Mouse (Mus musculus): ENCODE measurements at regions not wholly inside any gene's neighbourhood (a gene's known extent, or its start where the extent isn't known, plus 50 kb on each side); places are given as distances from the start of the nearest gene placed in this dataset.

GRCm38 (mm10) chr16:42808864-42809263 lies 66.8 kb upstream of the Zbtb20 start:
- Histone ChIP-seq H3K27me3 (ENCODE audit: control insufficient read depth, insufficient read depth, low read length) (no peaks in the 10 kb centered on the region), H3K4me1 (replicated peaks; ENCODE audit: control insufficient read depth, insufficient read depth, low read length) (no peaks in the 10 kb centered on the region), H3K4me2 (ENCODE audit: low read depth, low read length, severe bottlenecking) (no peak overlapping the region), H3K36me3 (ENCODE audit: control insufficient read depth, insufficient read depth, low read length) (no peaks in the 10 kb centered on the region), H3K27ac (ENCODE audit: low read depth, low read length) (no peak overlapping the region), H3K9ac (ENCODE audit: low read length) (no peak overlapping the region), H3K4me3 (ENCODE audit: low read depth, low read length) (no peak overlapping the region), H3K9me3 (ENCODE audit: control insufficient read depth, low read length) (no peaks in the 10 kb centered on the region)
- 89% methylated on average over 6 of the region's 6 CpGs for WGBS
- ATAC-seq (replicated peaks; ENCODE audit: low FRiP score) (no peak), DNase-seq (ENCODE audit: low spot score) (no peak)

GRCm38 (mm10) chr16:42807536-42807935 lies 68.1 kb upstream of the Zbtb20 start:
- H3K9ac ChIP-seq (ENCODE audit: low read length), result no peak overlapping the region
- H3K27me3 ChIP-seq (ENCODE audit: control insufficient read depth, insufficient read depth, low read length), result no peaks in the 10 kb centered on the region
- H3K9me3 ChIP-seq (ENCODE audit: control insufficient read depth, low read length), result no peaks in the 10 kb centered on the region
- H3K27ac ChIP-seq (ENCODE audit: low read depth, low read length), result no peak overlapping the region
- H3K4me1 ChIP-seq (replicated peaks; ENCODE audit: control insufficient read depth, insufficient read depth, low read length), result no peaks in the 10 kb centered on the region
- no peaks in the 10 kb centered on the region for H3K36me3 ChIP-seq (ENCODE audit: control insufficient read depth, insufficient read depth, low read length)
- DNase-seq (ENCODE audit: low spot score), result no peak
- H3K4me3 ChIP-seq (ENCODE audit: low read depth, low read length), result no peak overlapping the region
- no peak overlapping the region for H3K4me2 ChIP-seq (ENCODE audit: low read depth, low read length, severe bottlenecking)
- no peak for ATAC-seq (replicated peaks; ENCODE audit: low FRiP score)
- WGBS, result 85% methylated on average over 2 of the region's 2 CpGs

- no peak for ATAC-seq (replicated peaks; ENCODE audit: low FRiP score)
- WGBS, result 63% methylated on average over 1 of the region's 1 CpGs
- no peak overlapping the region for H3K9ac ChIP-seq (ENCODE audit: low read length)
Observed at GRCm38 (mm10) chr16:42803609-42804008, 72.1 kb upstream of the Zbtb20 start.

GRCm38 (mm10) chr16:42792571-42792970 lies 83.1 kb upstream of the Zbtb20 start:
- Histone ChIP-seq H3K4me2 (ENCODE audit: low read depth, low read length, severe bottlenecking) (no peak overlapping the region), H3K27me3 (ENCODE audit: control insufficient read depth, insufficient read depth, low read length) (no peaks in the 10 kb centered on the region), H3K36me3 (ENCODE audit: control insufficient read depth, insufficient read depth, low read length) (no peaks in the 10 kb centered on the region), H3K27ac (ENCODE audit: low read depth, low read length) (no peak overlapping the region), H3K9me3 (ENCODE audit: control insufficient read depth, low read length) (no peaks in the 10 kb centered on the region), H3K9ac (ENCODE audit: low read length) (no peak overlapping the region), H3K4me3 (ENCODE audit: low read depth, low read length) (no peak overlapping the region), H3K4me1 (replicated peaks; ENCODE audit: control insufficient read depth, insufficient read depth, low read length) (no peaks in the 10 kb centered on the region)
- ATAC-seq (replicated peaks; ENCODE audit: low FRiP score) (no peak), DNase-seq (ENCODE audit: low spot score) (no peak)
- 86% methylated on average over 2 of the region's 2 CpGs for WGBS

More at GRCm38 (mm10) chr16:42803609-42804008, 72.1 kb upstream of the Zbtb20 start:
- no peak overlapping the region for H3K4me3 ChIP-seq (ENCODE audit: low read depth, low read length)
- H3K4me1 ChIP-seq (replicated peaks; ENCODE audit: control insufficient read depth, insufficient read depth, low read length), result no peaks in the 10 kb centered on the region
- no peak overlapping the region for H3K27ac ChIP-seq (ENCODE audit: low read depth, low read length)
- H3K36me3 ChIP-seq (ENCODE audit: control insufficient read depth, insufficient read depth, low read length), result no peaks in the 10 kb centered on the region
- no peak for DNase-seq (ENCODE audit: low spot score)
- H3K4me2 ChIP-seq (ENCODE audit: low read depth, low read length, severe bottlenecking), result no peak overlapping the region
- H3K27me3 ChIP-seq (ENCODE audit: control insufficient read depth, insufficient read depth, low read length), result no peaks in the 10 kb centered on the region
- no peaks in the 10 kb centered on the region for H3K9me3 ChIP-seq (ENCODE audit: control insufficient read depth, low read length)

GRCm38 (mm10) chr16:42784712-42785111 lies 91.0 kb upstream of the Zbtb20 start:
- no peak overlapping the region for H3K27ac ChIP-seq (ENCODE audit: low read depth, low read length)
- WGBS, result 32% methylated on average over 4 of the region's 4 CpGs
- DNase-seq (ENCODE audit: low spot score) (no peak), ATAC-seq (replicated peaks; ENCODE audit: low FRiP score) (no peak)
- peaks cover 10% of the 10 kb centered on the region; the same call in 1 of the 2 replicates for H3K4me1 ChIP-seq (replicated peaks; ENCODE audit: control insufficient read depth, insufficient read depth, low read length)
- H3K36me3 ChIP-seq (ENCODE audit: control insufficient read depth, insufficient read depth, low read length), result no peaks in the 10 kb centered on the region
- H3K4me2 ChIP-seq (ENCODE audit: low read depth, low read length, severe bottlenecking), result no peak overlapping the region
- H3K4me3 ChIP-seq (ENCODE audit: low read depth, low read length), result no peak overlapping the region
- no peak overlapping the region for H3K9ac ChIP-seq (ENCODE audit: low read length)
- no peaks in the 10 kb centered on the region for H3K27me3 ChIP-seq (ENCODE audit: control insufficient read depth, insufficient read depth, low read length)
- H3K9me3 ChIP-seq (ENCODE audit: control insufficient read depth, low read length), result no peaks in the 10 kb centered on the region

GRCm38 (mm10) chr16:42784031-42784430 lies 91.7 kb upstream of the Zbtb20 start:
- Histone ChIP-seq H3K4me2 (ENCODE audit: low read depth, low read length, severe bottlenecking) (no peak overlapping the region), H3K4me1 (replicated peaks; ENCODE audit: control insufficient read depth, insufficient read depth, low read length) (peaks cover 10% of the 10 kb centered on the region; the same call in 1 of the 2 replicates), H3K9ac (ENCODE audit: low read length) (no peak overlapping the region), H3K27ac (ENCODE audit: low read depth, low read length) (no peak overlapping the region), H3K9me3 (ENCODE audit: control insufficient read depth, low read length) (no peaks in the 10 kb centered on the region), H3K27me3 (ENCODE audit: control insufficient read depth, insufficient read depth, low read length) (no peaks in the 10 kb centered on the region), H3K4me3 (ENCODE audit: low read depth, low read length) (no peak overlapping the region), H3K36me3 (ENCODE audit: control insufficient read depth, insufficient read depth, low read length) (no peaks in the 10 kb centered on the region)
- ATAC-seq (replicated peaks; ENCODE audit: low FRiP score) (no peak), DNase-seq (ENCODE audit: low spot score) (no peak)
- 69% methylated on average over 4 of the region's 4 CpGs for WGBS

GRCm38 (mm10) chr16:42782091-42782679 lies 93.5 kb upstream of the Zbtb20 start:
- H3K4me3 ChIP-seq (ENCODE audit: low read depth, low read length), result no peak overlapping the region

GRCm38 (mm10) chr16:42781096-42782071 lies 94.3 kb upstream of the Zbtb20 start:
- WGBS, result 4% methylated on average over 12 of the region's 12 CpGs
- DNase-seq (ENCODE audit: low spot score) (peak; percentile 57), ATAC-seq (replicated peaks; ENCODE audit: low FRiP score) (peak; percentile 85)
- no peaks in the 10 kb centered on the region for H3K27me3 ChIP-seq (ENCODE audit: control insufficient read depth, insufficient read depth, low read length)
- H3K36me3 ChIP-seq (ENCODE audit: control insufficient read depth, insufficient read depth, low read length), result no peaks in the 10 kb centered on the region
- peaks cover 10% of the 10 kb centered on the region; the same call in 1 of the 2 replicates for H3K4me1 ChIP-seq (replicated peaks; ENCODE audit: control insufficient read depth, insufficient read depth, low read length)
- no peak overlapping the region for H3K4me3 ChIP-seq (ENCODE audit: low read depth, low read length)
- H3K4me2 ChIP-seq (ENCODE audit: low read depth, low read length, severe bottlenecking), result peak overlapping the region; percentile 24; the same call in 1 of the 2 replicates
- no peaks in the 10 kb centered on the region for H3K9me3 ChIP-seq (ENCODE audit: control insufficient read depth, low read length)
- no peak overlapping the region for H3K9ac ChIP-seq (ENCODE audit: low read length)
- H3K27ac ChIP-seq (ENCODE audit: low read depth, low read length), result peak overlapping the region; percentile 64

More at GRCm38 (mm10) chr16:42782091-42782679, 93.5 kb upstream of the Zbtb20 start:
- WGBS, result 2% methylated on average over 5 of the region's 5 CpGs
- DNase-seq (ENCODE audit: low spot score) (peak; percentile 57), ATAC-seq (replicated peaks; ENCODE audit: low FRiP score) (peak; percentile 79)
- H3K27ac ChIP-seq (ENCODE audit: low read depth, low read length), result peak overlapping the region; percentile 64
- H3K36me3 ChIP-seq (ENCODE audit: control insufficient read depth, insufficient read depth, low read length), result no peaks in the 10 kb centered on the region
- no peaks in the 10 kb centered on the region for H3K9me3 ChIP-seq (ENCODE audit: control insufficient read depth, low read length)
- H3K27me3 ChIP-seq (ENCODE audit: control insufficient read depth, insufficient read depth, low read length), result no peaks in the 10 kb centered on the region
- no peak overlapping the region for H3K9ac ChIP-seq (ENCODE audit: low read length)
- H3K4me2 ChIP-seq (ENCODE audit: low read depth, low read length, severe bottlenecking), result peak overlapping the region; percentile 24; the same call in 1 of the 2 replicates
- H3K4me1 ChIP-seq (replicated peaks; ENCODE audit: control insufficient read depth, insufficient read depth, low read length), result peaks cover 10% of the 10 kb centered on the region; the same call in 1 of the 2 replicates

Data from forebrain, embryonic 11.5 days (tissue).